12 mouse cellular contexts compared by ENCODE assay signal in genomic region chr12:81333841-81334240, GRCm38 (mm10). TPM values are rescaled to one million over a fixed set of nuclear protein-coding genes. Genes with fewer than 3 reads are reported as not detected.
DNase-seq lines count a peak whose midpoint lies in the region; ATAC-seq and TF ChIP-seq lines count a peak whose summit lies in the region.
"Had no signal": no experiment of that assay in that cellular context is flagged by ENCODE, and none has a peak within 500 bp of the region (broad histone marks: within the 10 kb centered on the region; RNA-seq: fewer than 3 reads in every experiment).

No protein-coding gene starts in this region.

- H3K36me3 ChIP-seq in limb, embryonic 12.5 days, result no peaks in the 10 kb centered on the region
- H3K36me3 ChIP-seq in neural tube, embryonic 15.5 days, result no peaks in the 10 kb centered on the region
- H3K36me3 ChIP-seq: G1E had no signal

- peaks cover 3% of the 10 kb centered on the region; the same call in 1 of the 2 replicates for H3K4me1 ChIP-seq in cerebellum, adult 2 months (ENCODE audit: control insufficient read depth, insufficient read depth, low read length)
- peaks cover 13% of the 10 kb centered on the region; the same call in 1 of the 2 replicates for H3K4me1 ChIP-seq in limb, embryonic 12.5 days (replicated peaks)
- peaks cover 32% of the 10 kb centered on the region for H3K4me1 ChIP-seq in neural tube, embryonic 15.5 days

- no peak for DNase-seq in cerebellum, adult 2 months
- no peak for DNase-seq in cerebellum, postnatal 10 days
- no peak for DNase-seq in left cerebral cortex, adult 2 months (ENCODE audit: extremely low spot score in 1 of 2, low spot score in 2 of 2)
- no peak for DNase-seq in left cerebral cortex, postnatal 36 days (ENCODE audit: low spot score in 2 of 2)
- no peak for DNase-seq in spleen, postnatal 10 days (ENCODE audit: low spot score in 2 of 2)
- no peak for DNase-seq in left cerebral cortex, adult 8-10 months (ENCODE audit: low spot score in 2 of 2)

- no peak for TF ChIP-seq CTCF in cerebellum, adult 2 months (IDR thresholded peaks at IDR 0.05; ENCODE audit: borderline replicate concordance, insufficient read depth, low read depth, low read length)
- TF ChIP-seq CTCF in left cerebral cortex, adult 2 months (IDR thresholded peaks at IDR 0.05), result no peak

- intact Hi-C loops in left cerebral cortex, adult 2 months (cut with DNase I), result loop anchor here (5.0 kb wide), 2 partner anchors 117 to 137 kb away; no protein-coding TSS in a partner anchor
- intact Hi-C loops in left cerebral cortex, postnatal 36 days (cut with DNase I), result loop anchor here (5.0 kb wide), 3 partner anchors 42 to 137 kb away; no protein-coding TSS in a partner anchor

- H3K4me3 ChIP-seq in cerebellum, adult 2 months (replicated peaks; ENCODE audit: insufficient read depth, low read depth, low read length), result peak overlapping the region; percentile 25
- H3K4me3 ChIP-seq in left cerebral cortex, adult 2 months, result peak overlapping the region; percentile 68
- peak overlapping the region; percentile 63; the same call in 1 of the 2 replicates for H3K4me3 ChIP-seq in limb, embryonic 12.5 days (replicated peaks)
- H3K4me3 ChIP-seq in neural tube, embryonic 15.5 days (replicated peaks), result peak overlapping the region; percentile 73
- H3K4me3 ChIP-seq: erythroblast, embryonic 14.5 days had no signal

- ATAC-seq in limb, embryonic 12.5 days (ENCODE audit: insufficient number of reproducible peaks, insufficient read depth, low FRiP score, low TSS enrichment, low read depth), result no peak
- ATAC-seq in neural tube, embryonic 15.5 days (ENCODE audit: low FRiP score), result no peak

- H3K4me2 ChIP-seq in limb, embryonic 12.5 days, result peak overlapping the region; percentile 98
- H3K4me2 ChIP-seq in neural tube, embryonic 15.5 days, result peak overlapping the region; percentile 91

- H3K27me3 ChIP-seq in cerebellum, adult 2 months (ENCODE audit: control insufficient read depth, insufficient read depth, low read length), result no peaks in the 10 kb centered on the region
- peaks cover 45% of the 10 kb centered on the region for H3K27me3 ChIP-seq in limb, embryonic 12.5 days
- no peaks in the 10 kb centered on the region for H3K27me3 ChIP-seq in neural tube, embryonic 15.5 days (replicated peaks)

- no peaks in the 10 kb centered on the region for H3K9me3 ChIP-seq in limb, embryonic 12.5 days
- no peaks in the 10 kb centered on the region for H3K9me3 ChIP-seq in neural tube, embryonic 15.5 days (replicated peaks)
- H3K9me3 ChIP-seq: G1E had no signal

- no peak overlapping the region for H3K27ac ChIP-seq in cerebellum, adult 2 months (ENCODE audit: insufficient read depth, low read length)
- no peak overlapping the region for H3K27ac ChIP-seq in left cerebral cortex, adult 2 months
- H3K27ac ChIP-seq in limb, embryonic 12.5 days, result no peak overlapping the region
- H3K27ac ChIP-seq in neural tube, embryonic 15.5 days (replicated peaks), result peak overlapping the region; percentile 94

- WGBS in cerebellum, adult 2 months, result 70% methylated on average over 5 of the region's 5 CpGs
- WGBS in limb, embryonic 12.5 days, result 71% methylated on average over 5 of the region's 5 CpGs
- WGBS in neural tube, embryonic 15.5 days, result 64% methylated on average over 5 of the region's 5 CpGs

- TF ChIP-seq POLR2A in cerebellum, adult 2 months (IDR thresholded peaks at IDR 0.05; ENCODE audit: borderline replicate concordance, insufficient read depth, low read length), result no peak

- no peak overlapping the region for H3K9ac ChIP-seq in limb, embryonic 12.5 days (replicated peaks)
- peak overlapping the region; percentile 91 for H3K9ac ChIP-seq in neural tube, embryonic 15.5 days (replicated peaks)

RNA-seq across cellular contexts. Expression of gene Slc8a3, which starts 0.9 kb away (rescaled TPM):
- polyA plus RNA-seq in cerebellum, adult 2 months (2012; rRNA removed), result 23.4 and 24.2 TPM in 2 replicates
- total RNA-seq in left cerebral cortex, adult 2 months (2021), result 10 to 100 TPM; 23.4 to 24.2 TPM
- total RNA-seq in left cerebral cortex, postnatal 36 days (2021), result 10 to 100 TPM; 19.6 to 22.9 TPM
- polyA plus RNA-seq in limb, embryonic 12.5 days (2016; fragmentation: Nextera tagmentation; extraction: Ambion mirVana), result 0.50 and 0.99 TPM in 2 replicates
- 11.0 and 12.4 TPM in 2 replicates for polyA plus RNA-seq in neural tube, embryonic 15.5 days (2015; fragmentation: Nextera tagmentation; extraction: Ambion mirVana)
- 10 to 100 TPM; 27.5 to 29.8 (median 29.1) TPM for total RNA-seq in left cerebral cortex, adult 8-10 months (2022)
- total RNA-seq: neutrophil, adult 5-6 weeks had no signal
- polyA plus RNA-seq: erythroblast, embryonic 14.5 days; G1E; spleen, adult 2 months had no signal

RNA-seq across cellular contexts. Expression of gene Gm4787, which starts 45.4 kb away (rescaled TPM):
- 2.2 and 2.5 TPM in 2 replicates for polyA plus RNA-seq in cerebellum, adult 2 months (2012; rRNA removed)
- total RNA-seq in left cerebral cortex, adult 2 months (2021), result 1 to 10 TPM; 1.8 to 2.6 TPM
- 1 to 10 TPM; 1.5 to 3.2 TPM for total RNA-seq in left cerebral cortex, postnatal 36 days (2021)
- polyA plus RNA-seq in limb, embryonic 12.5 days (2016; fragmentation: Nextera tagmentation; extraction: Ambion mirVana), result 0.17 and 0.26 TPM in 2 replicates
- polyA plus RNA-seq in neural tube, embryonic 15.5 days (2015; fragmentation: Nextera tagmentation; extraction: Ambion mirVana), result 0.31 TPM in 2 replicates
- 1 to 10 TPM; 1.7 to 2.7 (median 2.1) TPM for total RNA-seq in left cerebral cortex, adult 8-10 months (2022)
- polyA plus RNA-seq: erythroblast, embryonic 14.5 days; G1E had no signal
